Mouse (Mus musculus) small intestine, adult 2 months (tissue): ENCODE measurements around the gene Olfr323. TPM values are rescaled to one million over a fixed set of nuclear protein-coding genes. Genes with fewer than 3 reads are reported as not detected.

ENCODE experiments used
- H3K27ac ChIP-seq: fragments of 200-500 bp; 2 replicates; pipeline ENCODE4 v1.5.1; 2012; ENCODE audit warnings: low read depth, low read length, control low read depth, inconsistent platforms; ENCODE audit not compliant: insufficient read depth
- H3K27me3 ChIP-seq: fragments of 200-500 bp; 2 replicates; pipeline ENCODE4 v1.6.1; 2012; ENCODE audit warnings: mild to moderate bottlenecking, moderate library complexity, low read length, inconsistent platforms; ENCODE audit not compliant: control insufficient read depth, insufficient read depth
- H3K36me3 ChIP-seq: fragments of 200-500 bp; 2 replicates; pipeline ENCODE4 v1.6.1; 2012; ENCODE audit warnings: mild to moderate bottlenecking, low read length, control low read depth, inconsistent platforms; ENCODE audit not compliant: control insufficient read depth, insufficient read depth
- H3K4me1 ChIP-seq: fragments of 200-500 bp; 2 replicates; pipeline ENCODE4 v1.6.1; 2012; ENCODE audit warnings: low read length, inconsistent platforms, mixed read lengths; ENCODE audit not compliant: control insufficient read depth, insufficient read depth, insufficient read length
- H3K4me3 ChIP-seq: fragments of 200-500 bp; 2 replicates; pipeline ENCODE4 v1.5.1; 2012; ENCODE audit warnings: low read depth, mild to moderate bottlenecking, control low read depth, inconsistent platforms, low read length, moderate library complexity
- CTCF ChIP-seq: fragments of 200-500 bp; IDR thresholded peaks from 2 replicates; pipeline ENCODE4 v1.5.1; 2012; ENCODE audit warnings: low read depth, mild to moderate bottlenecking, control low read depth, inconsistent platforms, low read length, moderate library complexity, mixed read lengths; ENCODE audit not compliant: insufficient replicate concordance, insufficient read length; ENCODE audit errors: extremely low read depth
- POLR2A ChIP-seq: fragments of 200-500 bp; IDR thresholded peaks from 2 replicates; pipeline ENCODE4 v1.6.1; 2012; ENCODE audit warnings: low read depth, mild to moderate bottlenecking, control low read depth, inconsistent platforms, low read length, moderate library complexity
- WGBS: fragments of 180-500 bp; shearing (Covaris S2); methylation state at CpG from one replicate; pipeline ENCODE4 v1.1.7; 2018; 5-methylcytosine and 5-hydroxymethylcytosine counted together
- polyA plus RNA-seq: library from polyadenylated mRNA; depleted of rRNA; stranded (reverse); fragments of >200 nt; gene quantifications from 2 replicates; pipeline ENCODE4 v1.2.3, GENCODE M21; 2012; rRNA removed

Gene Olfr323
- polyA plus RNA-seq, 1 experiment, result not detected

DNA sequence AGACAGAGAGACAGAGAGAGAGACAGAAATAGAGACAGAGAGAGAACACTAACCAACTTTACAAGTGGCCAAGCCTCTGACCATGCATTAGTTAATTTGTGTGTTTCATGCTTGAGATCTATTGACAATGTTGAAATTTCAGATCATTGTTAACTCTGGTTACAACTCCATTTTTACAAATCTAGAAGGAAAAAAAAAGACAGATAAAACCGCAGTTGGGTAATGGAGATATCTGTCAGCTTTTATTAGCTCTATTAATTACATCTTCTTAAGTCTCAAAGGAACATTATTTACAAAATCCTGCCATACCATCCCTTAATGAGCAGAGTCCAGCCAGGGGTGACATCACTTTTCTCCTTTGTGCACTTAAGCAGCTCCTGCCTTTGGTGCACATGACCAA lies 52.9 kb downstream of the Olfr323 start, which contains the start of gene Olfr325:
Olfr325 (plus strand) TSS at position 301 of the 400 bp plus-strand sequence.
- H3K4me1 ChIP-seq, result peaks cover 3% of the 10 kb centered on the region; the same call in 1 of the 2 replicates
- no peaks in the 10 kb centered on the region for H3K27me3 ChIP-seq
- H3K4me3 ChIP-seq, result no peak within 1 kb of the TSS
- WGBS, result 35% methylated on average over 1 of the region's 1 CpGs
- no peaks in the 10 kb centered on the region for H3K36me3 ChIP-seq
- no peak for TF ChIP-seq POLR2A
- no peak for TF ChIP-seq CTCF
- no peak within 1 kb of the TSS for H3K27ac ChIP-seq

Other genes starting within 250 kb of the Olfr323 start
- gene 1810065E05Rik, start 209.4 kb downstream of the Olfr323 start, polyA plus RNA-seq, result 0.63 and 1.0 TPM in 2 replicates
- not detected in 2 replicates for gene Gm12253, start 197.9 kb downstream of the Olfr323 start, polyA plus RNA-seq
- not detected in 2 replicates for gene Lypd9, start 177.6 kb downstream of the Olfr323 start, polyA plus RNA-seq
- gene Olfr30, start 168.2 kb downstream of the Olfr323 start, polyA plus RNA-seq, result not detected in 2 replicates
- not detected in 2 replicates for gene Olfr332, start 137.9 kb downstream of the Olfr323 start, polyA plus RNA-seq
- gene Olfr331, start 127.9 kb downstream of the Olfr323 start, polyA plus RNA-seq, result not detected in 2 replicates
- gene Olfr330, start 95.7 kb downstream of the Olfr323 start, polyA plus RNA-seq, result not detected in 2 replicates
- gene Olfr329-ps, start 84.1 kb downstream of the Olfr323 start, polyA plus RNA-seq, result not detected in 2 replicates
- gene Olfr328, start 74.9 kb downstream of the Olfr323 start, polyA plus RNA-seq, result not detected in 2 replicates
- not detected in 2 replicates for gene Olfr224, start 59.9 kb downstream of the Olfr323 start, polyA plus RNA-seq
- not detected in 2 replicates for gene Olfr325, start 52.8 kb downstream of the Olfr323 start, polyA plus RNA-seq
- not detected in 2 replicates for gene Olfr324, start 35.4 kb downstream of the Olfr323 start, polyA plus RNA-seq
- gene 2210407C18Rik, start 14.4 kb downstream of the Olfr323 start, polyA plus RNA-seq, result 32.8 and 181 TPM in 2 replicates
- 0.05 TPM in 1 of 2 replicates, not detected in the other for gene Trim58, start 10.0 kb upstream of the Olfr323 start, polyA plus RNA-seq
- gene Olfr322, start 28.3 kb upstream of the Olfr323 start, polyA plus RNA-seq, result not detected in 2 replicates
- not detected in 2 replicates for gene Olfr320, start 50.6 kb upstream of the Olfr323 start, polyA plus RNA-seq
- not detected in 2 replicates for gene Olfr319, start 68.7 kb upstream of the Olfr323 start, polyA plus RNA-seq
- not detected in 2 replicates for gene Olfr318, start 93.5 kb upstream of the Olfr323 start, polyA plus RNA-seq
- gene Olfr317, start 108.7 kb upstream of the Olfr323 start, polyA plus RNA-seq, result not detected in 2 replicates
- gene Olfr316, start 122.2 kb upstream of the Olfr323 start, polyA plus RNA-seq, result not detected in 2 replicates
- gene Olfr315, start 142.7 kb upstream of the Olfr323 start, polyA plus RNA-seq, result not detected in 2 replicates
- not detected in 2 replicates for gene Olfr314, start 152.5 kb upstream of the Olfr323 start, polyA plus RNA-seq
- 1.6 and 3.0 TPM in 2 replicates for gene Fam183b, start 171.5 kb upstream of the Olfr323 start, polyA plus RNA-seq
- gene Olfr313, start 184.5 kb upstream of the Olfr323 start, polyA plus RNA-seq, result not detected in 2 replicates
- not detected in 2 replicates for gene Olfr312, start 198.7 kb upstream of the Olfr323 start, polyA plus RNA-seq
- not detected in 2 replicates for gene Olfr311, start 208.8 kb upstream of the Olfr323 start, polyA plus RNA-seq
- gene Gm12258, start 216.7 kb upstream of the Olfr323 start, polyA plus RNA-seq, result 0.29 and 0.57 TPM in 2 replicates
- 0.57 and 1.0 TPM in 2 replicates for gene 2810021J22Rik, start 236.7 kb upstream of the Olfr323 start, polyA plus RNA-seq